In the genomic region with DNA sequence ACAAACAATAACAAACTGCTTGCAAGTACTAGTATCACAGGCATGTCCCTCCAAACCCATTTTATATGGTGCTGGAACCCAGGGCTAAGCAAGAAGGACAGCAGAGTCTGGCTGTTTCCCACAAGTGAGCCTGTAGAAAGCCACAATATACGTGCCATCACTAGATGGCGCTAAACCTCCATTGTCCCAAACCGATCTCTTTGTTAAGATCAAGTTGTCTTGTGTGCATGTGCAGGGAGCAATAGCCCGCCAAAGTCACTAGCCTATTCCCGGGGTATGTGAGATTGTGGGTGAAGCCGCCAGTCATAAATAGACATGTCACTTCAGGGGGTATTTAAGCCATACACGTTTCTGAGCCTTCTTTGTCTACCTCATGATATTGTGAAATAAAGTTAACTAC, we compare ENCODE assay signal across 8 mouse cellular contexts.
A peak's percentile ranks its signal among the peaks of the same experiment; 100 is the strongest.
DNase-seq lines count a peak whose midpoint lies in the region; ATAC-seq and TF ChIP-seq lines count a peak whose summit lies in the region.
"Not testable (repeated sequence)": the region's sequence is repeated elsewhere in the genome, so short reads cannot be mapped to it uniquely, and the experiment has no call there.

No protein-coding gene starts in this region.

- peak overlapping the region; percentile 9; the same call in 1 of the 2 replicates for H3K4me3 ChIP-seq in forebrain, embryonic 13.5 days
- H3K4me3 ChIP-seq in limb, embryonic 15.5 days, result not testable (repeated sequence)
- H3K4me3 ChIP-seq in midbrain, postnatal 0 days (ENCODE audit: low read depth, low read length), result peak overlapping the region; percentile 9; the same call in 1 of the 2 replicates

- not testable (repeated sequence) for H3K36me3 ChIP-seq in forebrain, embryonic 13.5 days (ENCODE audit: poor library complexity, severe bottlenecking); limb, embryonic 15.5 days; midbrain, postnatal 0 days (ENCODE audit: insufficient read depth, low read length)

- not testable (repeated sequence) for TF ChIP-seq POLR2A in brain, embryonic 14.5 days (IDR thresholded peaks at IDR 0.05; ENCODE audit: borderline replicate concordance, extremely low read depth, insufficient read depth, insufficient read length, poor library complexity, severe bottlenecking)

- intact Hi-C loops in heart, postnatal 14 days (cut with DNase I), result not testable (repeated sequence)

- TF ChIP-seq CTCF in brain, embryonic 14.5 days (IDR thresholded peaks at IDR 0.05; ENCODE audit: borderline replicate concordance, extremely low read depth, insufficient read depth, insufficient read length), result peak; percentile 23; the same call in 1 of the 2 replicates
- peak; percentile 59 for TF ChIP-seq CTCF in midbrain, postnatal 0 days (IDR thresholded peaks at IDR 0.05)

- DNase-seq in CD4-positive, CD25-positive, alpha-beta regulatory T cell, adult 2 months (ENCODE audit: low read depth, low spot score), result peak; percentile 35
- peak; percentile 66 for DNase-seq in brain, embryonic 14.5 days (ENCODE audit: low read depth)
- peak; percentile 13 to 46 for DNase-seq in heart, postnatal 14 days
- DNase-seq in kidney, adult 9 months, result peak; percentile 52
- DNase-seq in midbrain, postnatal 0 days (ENCODE audit: low spot score), result peak; percentile 32
- peak; percentile 38 for DNase-seq in testis, postnatal 10 days (ENCODE audit: low spot score)

- not testable (repeated sequence) for H3K4me1 ChIP-seq in forebrain, embryonic 13.5 days; limb, embryonic 15.5 days; midbrain, postnatal 0 days (ENCODE audit: insufficient read depth, low read length)

- H3K9ac ChIP-seq in forebrain, embryonic 13.5 days; limb, embryonic 15.5 days; midbrain, postnatal 0 days (replicated peaks; ENCODE audit: low read length, poor library complexity, severe bottlenecking): not testable (repeated sequence)

- not testable (repeated sequence) for H3K27me3 ChIP-seq in forebrain, embryonic 13.5 days; limb, embryonic 15.5 days; midbrain, postnatal 0 days (ENCODE audit: insufficient read depth, low read length)

- 48% methylated on average over 7 of the region's 7 CpGs for WGBS in forebrain, embryonic 13.5 days
- WGBS in limb, embryonic 15.5 days, result 46% methylated on average over 7 of the region's 7 CpGs
- WGBS in midbrain, postnatal 0 days, result 48% methylated on average over 7 of the region's 7 CpGs

- H3K4me2 ChIP-seq in forebrain, embryonic 13.5 days, result peak overlapping the region; percentile 20; the same call in 1 of the 2 replicates
- H3K4me2 ChIP-seq in limb, embryonic 15.5 days, result peak overlapping the region; percentile 31
- not testable (repeated sequence) for H3K4me2 ChIP-seq in midbrain, postnatal 0 days (ENCODE audit: low read depth, low read length, poor library complexity, severe bottlenecking)

- H3K9me3 ChIP-seq in forebrain, embryonic 13.5 days (replicated peaks), result peaks cover 42% of the 10 kb centered on the region
- peaks cover 10% of the 10 kb centered on the region for H3K9me3 ChIP-seq in limb, embryonic 15.5 days
- peaks cover 16% of the 10 kb centered on the region; the same call in 1 of the 2 replicates for H3K9me3 ChIP-seq in midbrain, postnatal 0 days (ENCODE audit: low read length)

- ATAC-seq in forebrain, embryonic 13.5 days, result 0 out of 2 replicates have a peak, but pooled peaks have one; percentile 57
- not testable (repeated sequence) for ATAC-seq in limb, embryonic 15.5 days (ENCODE audit: insufficient number of reproducible peaks, low FRiP score, low TSS enrichment, low read depth); midbrain, postnatal 0 days (ENCODE audit: low FRiP score)

- H3K27ac ChIP-seq in forebrain, embryonic 13.5 days; limb, embryonic 15.5 days; midbrain, postnatal 0 days (ENCODE audit: low read depth, low read length): not testable (repeated sequence)
